Mouse (Mus musculus) gastrocnemius, adult 18-20 months (tissue): ENCODE data around the gene Dennd6a. TPM values are rescaled to one million over a fixed set of nuclear protein-coding genes. Genes with fewer than 3 reads are reported as not detected.

ENCODE experiments used
- microRNA-seq: library from miRNA; unstranded; fragments of <30 nt; microRNA quantifications from one replicate; pipeline ENCODE4 v1.2.0, GENCODE M21; 2021
- total RNA-seq, 2 experiments: library from RNA; stranded (reverse); gene quantifications; 2 replicates each; pipeline ENCODE4 v1.2.3; 2021

The Dennd6a gene
- total RNA-seq, 2 experiments from 2014 or later = 6.7 to 7.8 TPM

Small RNA genes lying within 50 kb of the gene (microRNA-seq; reads per million reads assigned to microRNA genes)
- gene Mir7672 = not detected

Other genes with a start within 250 kb of the Dennd6a start
- gene Slmap, start 38.9 kb upstream of the Dennd6a start, total RNA-seq = 10 to 100 TPM; 73.5 to 95.6 TPM
- gene Arf4, start 64.2 kb downstream of the Dennd6a start, total RNA-seq = 10 to 100 TPM; 26.2 to 37.1 TPM
- gene Pde12, start 96.0 kb downstream of the Dennd6a start, total RNA-seq = 1 to 10 TPM; 4.0 to 4.3 TPM
- under 1 TPM in 1 of 2 experiments, not detected in 1; 0.02 TPM for gene Dnah12, start 119.4 kb downstream of the Dennd6a start, total RNA-seq